Mouse (Mus musculus) 3T3-L1 (cell line): Measurements from ENCODE around the gene Dnhd1.

Experiments used
- DNase-seq: peaks from one replicate; pipeline ENCODE4 v3.0.0-alpha.2; 2015; ENCODE audit warnings: low read depth, low spot score

The Dnhd1 gene

DNA sequence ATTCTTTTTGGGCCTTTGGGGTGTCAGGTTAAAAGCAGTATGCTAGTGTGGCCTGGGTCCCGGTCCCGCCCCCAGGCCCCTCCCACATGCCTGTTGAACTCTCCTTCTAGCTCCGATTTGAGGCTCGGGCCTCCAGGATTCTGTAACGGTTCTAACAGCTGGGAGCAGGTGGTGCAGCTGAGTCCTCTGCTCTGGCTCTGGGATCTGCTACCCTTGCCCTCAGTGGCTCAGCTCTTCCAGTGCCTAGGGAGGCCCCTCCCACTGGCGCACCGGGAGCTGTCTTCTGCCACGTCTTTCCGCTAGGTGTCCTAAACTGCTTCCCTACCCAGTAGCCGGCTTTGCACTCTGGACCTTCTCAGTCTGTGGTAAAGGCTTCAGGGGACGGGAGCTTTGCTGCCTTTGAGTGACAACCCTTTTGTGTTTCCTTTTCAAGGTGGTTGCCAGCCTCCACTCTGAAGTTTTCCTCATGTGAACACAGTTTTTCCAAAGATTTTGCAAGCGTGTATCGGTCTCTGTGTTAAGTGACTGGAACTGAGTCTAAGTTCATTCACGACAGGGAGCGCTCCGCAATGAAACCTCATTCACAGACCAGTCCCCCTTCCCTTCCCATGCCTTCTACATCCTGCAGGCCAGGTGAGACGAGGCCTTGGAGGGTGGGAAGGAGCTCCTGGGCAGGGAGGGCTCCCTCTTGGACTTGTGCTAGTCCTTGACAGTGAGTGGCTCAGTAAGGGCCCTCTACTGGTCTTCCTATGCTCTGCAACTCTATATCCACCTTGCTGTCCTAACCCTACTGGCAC lies at the start of gene Dnhd1:
TSS of gene Dnhd1 (plus strand) at position 189 of the 797 bp plus-strand sequence.
- DNase-seq = peak; percentile 86

DNA sequence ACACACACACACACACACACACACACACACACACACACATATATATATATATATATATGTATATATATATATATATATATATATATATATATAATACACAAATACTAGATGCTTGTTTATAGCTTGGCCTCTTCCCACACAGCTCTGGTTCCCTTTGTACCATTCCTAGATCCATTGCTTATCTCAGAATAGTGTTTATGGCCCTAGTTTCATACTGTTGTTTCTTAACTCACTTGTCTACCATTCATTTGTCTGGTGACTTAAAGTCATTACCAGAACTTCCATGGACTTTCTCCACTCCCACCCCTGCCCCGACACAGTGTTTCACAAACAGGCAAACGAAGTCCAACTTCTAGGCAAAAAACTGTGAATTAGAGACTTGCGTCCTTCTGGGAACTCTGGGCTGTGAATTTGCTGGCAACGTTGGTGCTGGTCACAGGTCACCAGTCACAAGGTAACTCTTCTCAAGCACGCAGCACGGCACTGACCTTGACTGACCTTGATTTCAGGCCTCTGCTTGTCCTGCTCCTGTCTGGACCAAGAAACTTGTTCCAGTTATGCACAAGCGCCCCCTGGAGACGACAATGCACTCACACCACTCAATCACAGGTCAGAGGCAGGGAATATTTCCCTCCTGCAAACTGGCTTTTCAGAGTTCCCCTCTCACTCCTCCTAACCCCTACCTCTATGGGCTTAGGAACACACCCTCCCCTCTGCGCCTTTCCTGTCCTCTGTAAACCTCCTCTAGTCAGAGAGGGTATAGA lies 47.6 kb upstream of the Dnhd1 start:
- peak; percentile 72 for DNase-seq

DNA sequence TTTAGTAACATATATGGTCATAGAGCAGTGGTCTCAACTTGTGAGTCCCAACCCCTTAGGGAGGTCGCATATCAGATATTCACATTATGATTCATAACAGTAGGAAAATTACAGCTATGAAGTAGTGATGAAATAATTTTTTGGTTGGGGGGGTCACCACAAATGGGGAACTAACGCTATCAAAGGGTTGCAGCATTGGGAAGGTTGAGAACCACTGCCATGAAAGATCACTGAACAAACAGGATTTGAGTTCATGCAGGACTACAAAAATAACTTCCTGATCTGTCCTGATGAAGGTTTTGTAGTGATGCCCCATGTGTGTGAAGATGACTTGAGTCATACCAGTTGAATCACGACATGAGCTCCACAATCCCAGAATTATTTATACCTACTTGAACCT lies 42.2 kb upstream of the Dnhd1 start:
- DNase-seq = no peak

DNA sequence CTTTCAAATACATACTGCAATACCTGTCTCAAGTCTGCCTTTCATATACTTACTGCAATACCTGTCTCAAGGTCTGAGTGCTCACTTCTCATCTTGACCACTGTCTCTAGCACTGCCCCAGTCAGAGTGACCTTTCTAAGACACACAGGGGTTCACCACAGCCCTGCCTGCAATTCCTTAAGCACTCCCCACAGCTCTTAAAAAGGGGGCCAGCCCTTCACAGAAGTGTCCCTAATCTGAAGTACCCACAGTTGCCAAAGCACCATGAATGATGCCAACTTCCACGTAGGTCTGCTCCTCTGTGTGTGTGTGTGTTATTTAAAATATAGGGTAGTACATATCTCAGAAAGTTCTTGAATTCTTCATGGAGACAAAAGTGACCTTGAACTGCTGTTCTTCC lies 38.9 kb upstream of the Dnhd1 start:
- DNase-seq = no peak

DNA sequence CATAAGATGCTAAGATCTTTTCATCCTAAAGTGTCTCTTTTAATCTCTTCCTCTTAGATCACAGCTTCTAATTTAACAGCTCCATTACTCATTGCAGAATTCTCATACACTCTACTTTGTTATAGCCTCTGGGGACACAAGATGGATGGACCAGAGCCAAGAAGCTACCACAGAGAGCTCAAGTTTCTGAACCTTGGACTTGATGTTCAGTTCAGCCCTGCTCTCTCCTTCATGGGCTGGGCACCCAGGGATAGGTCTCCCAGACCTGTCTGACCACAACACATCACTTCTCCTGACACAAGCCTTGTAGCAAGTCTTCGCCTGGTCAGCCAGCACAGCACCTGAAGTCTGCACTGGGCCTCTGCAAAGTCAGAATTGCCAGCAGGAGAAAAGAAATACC lies 36.2 kb upstream of the Dnhd1 start:
- DNase-seq = peak; percentile 70

DNA sequence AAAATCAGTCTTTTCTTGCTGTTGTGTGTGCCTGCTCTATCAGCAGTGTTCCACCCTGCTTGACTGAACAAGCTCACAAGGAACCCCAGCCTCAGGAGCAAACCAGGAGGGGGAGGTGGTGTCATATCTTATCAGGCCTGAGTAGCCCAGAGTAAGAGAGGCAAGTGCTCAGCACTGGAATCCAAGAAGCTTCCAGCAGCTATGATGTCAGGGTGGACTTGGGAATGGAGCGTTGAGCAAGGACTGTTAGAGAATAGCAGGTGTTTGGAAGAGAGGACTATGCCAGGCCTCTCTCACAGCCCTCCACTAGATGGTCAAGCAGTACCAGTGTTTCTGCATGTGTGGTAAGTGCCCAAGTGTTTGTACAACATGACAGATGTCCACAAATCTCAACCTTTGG lies 34.9 kb upstream of the Dnhd1 start:
- DNase-seq = no peak

DNA sequence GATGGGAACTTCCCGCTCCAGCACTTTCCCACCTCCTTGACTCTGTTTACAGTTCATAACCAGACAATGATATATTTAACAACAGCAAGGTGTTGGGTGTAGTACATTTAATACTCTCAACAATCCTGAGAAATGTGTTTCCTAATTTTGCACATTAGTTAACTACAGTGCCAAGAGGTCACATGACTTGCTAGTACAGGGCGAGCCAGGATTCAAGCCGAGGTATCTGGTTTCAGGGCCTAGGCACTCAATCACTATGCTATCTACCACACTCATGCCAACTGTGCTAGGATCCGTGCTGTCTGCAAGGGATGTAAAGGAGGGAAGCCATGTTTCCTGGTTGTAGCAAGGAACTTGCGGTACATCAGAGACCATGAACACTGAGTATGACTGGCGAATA lies 34.1 kb upstream of the Dnhd1 start:
- DNase-seq = no peak

DNA sequence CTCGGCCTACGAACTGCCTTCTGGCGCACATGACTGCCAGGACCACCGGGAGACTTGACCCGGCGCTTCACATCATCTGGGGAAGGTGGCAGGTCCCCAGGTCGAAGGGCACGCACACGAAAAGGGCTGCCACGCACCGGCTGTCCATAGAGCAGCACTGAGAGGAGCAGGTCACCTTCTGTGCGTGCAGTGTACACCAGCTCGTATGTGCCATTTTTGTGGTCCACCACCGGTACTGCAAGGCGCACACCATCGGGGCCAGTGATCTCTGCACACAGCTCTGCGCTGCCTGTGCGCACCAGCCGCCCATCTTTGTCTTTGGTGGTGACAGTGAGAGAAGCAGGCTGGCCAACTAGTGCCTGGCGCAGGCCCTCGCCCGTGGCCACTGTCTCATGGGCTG lies 32.8 kb upstream of the Dnhd1 start:
- no peak for DNase-seq

DNA sequence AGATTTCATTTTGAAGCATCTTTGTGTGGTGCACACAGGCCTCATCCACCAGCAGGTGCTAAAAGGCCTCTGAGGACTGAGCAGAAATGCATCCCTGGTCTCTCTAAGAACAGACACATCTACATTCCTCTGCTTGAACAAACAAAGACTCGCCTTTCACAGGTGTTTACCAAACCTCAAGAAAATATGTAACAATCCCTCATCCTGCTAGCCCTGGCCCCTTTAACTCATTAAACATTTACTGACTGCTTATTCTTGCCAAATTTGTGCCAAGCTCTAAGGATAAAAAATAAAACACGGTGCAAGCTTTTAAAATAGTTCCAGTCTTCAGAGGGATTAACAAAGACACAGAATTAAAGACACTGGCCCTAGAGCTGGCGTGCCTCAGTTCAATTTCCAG lies 30.9 kb upstream of the Dnhd1 start:
- no peak for DNase-seq

DNA sequence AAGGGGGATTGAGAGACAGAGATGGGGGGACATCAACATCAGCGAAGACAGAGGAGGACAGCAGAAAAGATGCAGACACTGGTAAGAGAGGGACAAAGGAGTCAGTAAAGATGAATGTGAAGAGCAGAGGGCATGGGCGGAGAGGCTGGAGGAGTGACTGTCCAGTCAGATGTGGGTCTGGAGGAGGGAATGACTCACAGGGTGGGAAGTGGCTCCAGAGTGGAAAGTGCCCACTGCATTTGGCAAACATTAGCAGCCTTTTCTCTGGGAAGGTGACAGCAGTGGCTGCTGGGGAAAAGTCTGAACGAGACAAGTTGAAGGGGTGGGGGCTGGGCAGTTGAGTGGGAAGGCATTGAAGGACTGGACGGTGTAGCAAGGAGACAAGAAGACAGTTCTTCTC lies 29.6 kb upstream of the Dnhd1 start:
- DNase-seq = peak; percentile 78

DNA sequence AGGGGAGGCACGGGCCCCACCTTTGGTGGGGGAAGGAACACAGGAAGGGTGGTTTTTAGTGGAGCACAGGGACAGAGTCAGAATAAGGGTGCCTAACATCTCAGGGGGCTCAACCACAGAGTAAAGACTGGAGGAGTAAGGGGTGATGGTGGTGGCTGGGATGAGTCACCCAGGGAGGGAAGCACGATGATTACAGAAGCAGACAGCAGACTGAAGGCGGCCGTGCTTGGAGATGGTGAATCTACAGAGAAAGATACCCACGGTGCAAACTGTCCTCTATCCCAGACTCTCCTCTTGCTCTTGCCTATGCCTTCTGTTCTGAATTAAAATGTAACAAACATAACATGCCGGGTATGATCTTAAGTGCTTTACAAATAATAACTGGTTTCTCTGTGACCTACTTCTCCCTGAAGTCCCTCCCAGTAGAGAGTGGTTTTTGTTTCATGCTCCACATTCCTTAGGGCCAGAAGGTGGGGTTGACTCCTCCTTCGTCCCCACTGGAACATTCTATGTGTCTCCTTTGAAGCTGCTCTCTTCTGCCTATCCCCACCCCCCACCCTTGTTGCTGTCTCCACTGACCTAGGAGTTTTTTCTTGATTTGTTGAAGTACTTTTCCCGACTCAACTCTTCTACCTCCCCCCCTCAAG lies 28.9 kb upstream of the Dnhd1 start:
- DNase-seq = peak; percentile 81

DNA sequence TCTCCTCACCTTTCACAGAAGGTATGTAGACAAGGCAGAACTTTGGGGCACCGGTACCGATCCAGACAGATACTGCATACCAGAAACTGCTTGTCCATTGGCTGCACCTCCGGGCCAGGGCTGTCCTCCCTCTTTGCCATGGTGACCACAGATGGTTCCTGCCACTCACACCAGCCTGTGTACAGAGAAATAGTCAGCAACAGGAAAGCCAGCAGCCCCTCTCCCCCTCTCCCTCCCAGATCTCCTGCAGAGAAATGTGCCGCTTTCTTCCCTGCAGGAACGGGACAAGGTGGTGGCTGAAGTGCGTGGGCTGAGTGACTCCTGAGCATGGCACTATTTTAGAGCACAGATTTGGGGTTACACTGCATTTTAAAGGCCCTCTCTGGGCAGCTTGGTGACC lies 25.2 kb upstream of the Dnhd1 start:
- no peak for DNase-seq

DNA sequence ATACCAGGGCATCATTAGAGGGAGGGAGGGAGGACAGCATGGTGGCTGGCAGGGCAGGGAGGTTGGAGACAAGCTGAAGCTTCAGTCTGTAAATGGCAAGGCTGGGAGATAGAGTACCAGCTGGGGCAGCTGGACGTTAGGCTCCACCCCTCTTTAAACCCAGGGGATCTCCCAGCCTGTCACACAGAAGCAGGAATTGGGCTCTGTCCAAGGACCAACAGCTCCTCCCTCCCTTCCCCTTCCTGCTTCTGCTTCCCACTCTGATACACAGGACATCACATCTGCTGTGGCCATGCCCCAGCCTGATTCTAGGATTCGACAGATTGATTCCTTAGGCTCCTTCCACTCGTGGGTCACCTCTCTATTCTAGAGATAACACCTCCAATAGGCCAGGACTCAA lies 22.0 kb upstream of the Dnhd1 start:
- DNase-seq = peak; percentile 84

DNA sequence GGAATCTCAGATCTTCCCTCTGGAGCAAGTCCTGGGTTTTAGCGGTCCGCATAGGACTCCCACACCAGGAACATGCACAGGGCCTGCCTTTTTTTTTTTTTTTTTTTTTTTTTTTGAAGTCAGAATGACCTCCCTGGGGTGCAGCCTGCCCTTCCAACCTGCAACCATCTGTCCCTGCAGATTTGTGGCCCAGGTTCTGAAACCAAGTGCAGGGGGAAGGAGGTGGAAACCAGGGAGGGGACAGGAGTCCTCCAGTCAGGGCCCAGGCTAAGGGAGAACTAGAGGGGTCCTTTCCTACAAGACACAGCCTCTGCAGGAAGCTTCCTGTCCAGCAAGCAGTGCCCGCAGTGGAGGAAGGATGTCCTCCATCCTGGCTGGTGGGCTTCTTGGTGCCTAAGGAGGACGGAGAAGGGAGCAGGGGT lies 18.1 kb upstream of the Dnhd1 start:
- peak; percentile 25 for DNase-seq

DNA sequence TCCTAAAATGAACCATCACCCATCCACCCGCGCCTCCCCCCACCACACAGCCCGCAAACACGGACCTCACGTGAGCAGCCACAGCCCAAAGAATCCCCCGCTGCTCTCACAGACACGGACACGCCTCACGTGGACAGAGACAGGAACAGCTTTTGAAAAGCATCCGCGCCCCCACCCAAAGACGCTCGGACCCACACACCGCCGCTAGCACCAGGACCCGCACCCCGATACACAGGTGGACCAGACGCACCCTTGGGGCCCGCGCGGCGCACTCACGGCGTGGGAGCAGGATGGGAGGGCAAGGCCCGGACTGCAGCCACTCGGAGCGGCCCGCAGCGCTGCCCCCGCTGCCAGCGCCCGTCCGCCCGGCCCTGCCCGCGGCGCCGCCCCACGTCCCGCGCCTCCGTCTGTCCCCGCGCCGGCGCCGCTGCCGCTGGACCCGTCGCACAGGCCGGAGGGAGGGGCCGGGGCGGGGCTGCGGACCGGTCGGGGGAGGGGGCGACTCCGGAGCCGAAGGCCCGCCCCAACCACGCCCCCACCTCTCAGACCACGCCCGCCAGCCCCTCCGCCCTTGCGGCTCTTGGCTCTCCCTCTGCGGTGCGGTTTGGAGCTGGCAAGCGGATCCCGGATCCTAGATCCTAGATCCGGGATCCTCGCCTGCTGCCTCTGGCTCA lies 17.4 kb upstream of the Dnhd1 start, which contains the start of gene Trim3:
TSS of gene Trim3 (minus strand) at position 445 of the 674 bp plus-strand sequence.
- peak; percentile 77 for DNase-seq

DNA sequence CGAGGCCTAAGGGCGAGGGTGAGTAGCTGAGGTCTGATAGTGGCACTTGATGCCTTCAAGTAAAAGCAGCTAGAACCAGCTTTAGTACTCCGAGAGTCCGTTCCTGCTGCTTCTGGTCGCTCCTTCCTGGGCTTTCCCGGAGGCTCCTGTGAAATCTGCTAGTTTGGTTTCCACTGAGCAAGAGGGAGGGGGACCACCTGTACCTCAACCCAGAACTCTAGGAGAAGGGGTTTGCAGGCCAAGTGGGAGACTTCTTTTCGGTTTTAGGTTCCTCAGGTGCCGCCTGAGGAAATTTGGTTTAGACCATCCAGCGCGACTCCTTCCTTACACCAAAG lies 16.9 kb upstream of the Dnhd1 start:
- DNase-seq = no peak

DNA sequence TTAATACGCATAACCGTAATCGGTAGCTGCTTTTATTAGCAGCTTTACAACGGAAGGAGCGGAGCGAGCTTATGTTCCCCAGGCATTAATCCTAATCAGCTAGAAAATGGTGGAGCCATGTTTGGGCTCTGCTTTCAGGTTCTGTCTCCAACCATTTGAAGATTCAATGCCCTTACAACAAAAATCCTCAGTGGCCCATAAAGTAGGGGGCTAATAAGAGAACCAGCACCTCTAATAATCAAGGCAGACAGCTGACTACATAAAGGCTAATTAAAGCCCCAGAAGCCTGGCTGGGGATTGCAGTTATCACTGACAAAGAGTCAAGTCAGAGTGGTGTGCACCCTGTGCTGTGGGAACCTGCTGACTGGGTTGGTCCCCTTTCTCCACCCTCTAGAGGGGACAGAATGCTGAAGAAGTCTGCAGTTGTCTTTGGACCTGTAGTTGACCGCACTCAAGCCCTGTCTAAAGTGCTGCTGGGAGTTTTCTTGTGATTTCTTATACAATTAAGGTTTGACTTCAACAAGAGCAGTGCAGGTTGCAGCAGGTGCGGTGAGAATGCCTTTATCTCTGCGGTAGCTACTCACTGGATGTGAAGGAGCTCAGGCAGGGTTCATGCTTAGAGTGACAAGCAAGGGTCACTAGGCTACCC lies 16.2 kb upstream of the Dnhd1 start:
- DNase-seq = no peak

DNA sequence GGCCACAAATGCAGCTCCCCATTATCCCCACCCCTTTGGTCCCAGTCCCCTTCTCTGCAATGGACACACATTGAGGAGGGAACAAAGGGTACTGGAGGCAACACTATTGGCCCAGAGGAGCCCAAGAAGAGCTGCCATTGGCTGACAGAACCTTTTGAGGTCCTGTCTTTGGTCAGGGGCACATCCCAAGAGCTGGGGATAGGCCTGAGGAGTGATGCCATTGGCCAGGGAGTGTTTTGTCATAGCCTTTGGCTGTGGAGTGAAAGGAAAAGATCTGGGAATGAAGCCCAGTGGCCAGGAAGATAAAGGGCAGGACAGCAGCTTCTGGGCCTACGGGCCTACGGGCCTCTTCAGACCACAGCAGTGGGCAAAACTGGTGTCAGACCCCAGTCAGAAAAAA lies 14.9 kb upstream of the Dnhd1 start:
- DNase-seq = no peak

DNA sequence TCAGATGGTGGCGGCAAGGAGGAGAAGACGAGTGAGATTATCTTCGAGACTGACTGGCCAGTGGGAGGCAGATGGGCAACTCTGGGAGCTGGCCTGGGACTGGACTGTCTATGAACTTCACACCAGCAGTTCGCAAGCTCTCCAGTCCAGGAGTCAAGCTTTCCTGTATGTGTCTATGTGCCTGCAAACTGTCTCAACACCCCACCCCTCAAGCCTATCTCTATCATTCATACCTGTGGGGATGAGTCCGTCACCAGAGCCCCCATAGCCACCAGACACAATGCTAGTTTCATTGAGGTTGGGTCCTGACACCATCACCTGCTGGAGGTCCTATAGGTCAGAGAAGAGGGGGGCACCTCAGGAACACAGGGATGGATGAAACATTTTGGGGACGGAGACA lies 11.9 kb upstream of the Dnhd1 start:
- no peak for DNase-seq

DNA sequence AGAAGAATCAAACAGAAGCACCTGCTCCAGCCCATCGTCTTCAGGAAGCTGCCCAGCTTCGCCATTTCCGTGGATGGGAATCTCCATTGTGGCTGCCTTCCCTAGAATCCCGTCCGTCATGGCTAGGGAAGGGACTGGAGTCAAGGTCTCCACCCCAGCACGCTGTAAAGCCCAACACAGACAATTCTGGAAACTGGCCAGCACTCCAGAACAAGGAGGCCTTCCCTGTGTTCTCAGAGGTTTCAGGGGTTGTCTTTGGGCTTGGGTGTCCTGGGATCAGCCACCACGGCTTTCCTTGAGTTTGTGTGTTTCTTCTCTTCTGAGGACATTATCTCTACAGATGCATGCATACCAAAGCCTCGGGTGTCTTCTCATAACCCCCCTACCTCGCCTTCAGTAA lies 11.3 kb upstream of the Dnhd1 start:
- DNase-seq = peak; percentile 31

DNA sequence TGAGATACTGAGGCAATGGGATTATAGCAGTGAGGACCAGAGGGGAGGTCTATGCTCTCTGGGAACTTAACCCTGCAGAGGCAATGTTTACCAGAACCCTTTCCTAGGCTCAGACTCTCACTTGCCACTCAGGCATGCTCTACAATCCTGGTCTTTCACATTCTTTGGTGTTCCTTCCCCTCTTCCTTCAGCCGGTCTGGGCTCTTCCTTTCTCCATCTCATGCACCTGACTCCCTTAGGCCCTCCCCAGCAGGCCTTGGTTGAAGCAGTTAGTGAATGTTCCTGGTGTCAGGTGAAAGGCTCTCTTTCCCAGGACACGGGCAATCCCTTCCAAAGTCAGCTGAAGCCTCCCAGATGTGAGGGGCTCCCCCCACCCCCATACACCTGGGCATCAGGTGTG lies 10.9 kb upstream of the Dnhd1 start, which contains the start of gene Timm10b:
TSS of gene Timm10b (plus strand) at position 301 of the 400 bp plus-strand sequence.
- DNase-seq = no peak
